Mouse (Mus musculus) intestine, embryonic 14.5 days (tissue): ENCODE measurements around the gene Nisch. TPM values are rescaled to one million over a fixed set of nuclear protein-coding genes. Genes with fewer than 3 reads are reported as not detected.

Experiments used
- ATAC-seq: fragments of 200-750 bp; cut with Nextera tagmentation; replicated peaks from 2 replicates; pipeline ENCODE4 v1.8.0; 2017; ENCODE audit warnings: low read depth, moderate number of reproducible peaks, moderate TSS enrichment, moderate library complexity; ENCODE audit not compliant: low FRiP score, low TSS enrichment
- DNase-seq: peaks from one replicate; pipeline ENCODE4 v3.0.0-alpha.2; 2018; ENCODE audit warnings: low spot score
- H3K27ac ChIP-seq: fragments of 300-500 bp; sonication (generic); 2 replicates; pipeline ENCODE4 v1.5.1; 2014; ENCODE audit warnings: low read depth, mild to moderate bottlenecking, control low read depth
- H3K27me3 ChIP-seq: fragments of 300-500 bp; sonication (generic); replicated peaks from 2 replicates; pipeline ENCODE4 v1.6.1; 2014; ENCODE audit warnings: low read length, control low read depth; ENCODE audit not compliant: control insufficient read depth, insufficient read depth
- H3K36me3 ChIP-seq: fragments of 300-500 bp; sonication (generic); 2 replicates; pipeline ENCODE4 v1.6.1; 2014; ENCODE audit warnings: low read length, control low read depth; ENCODE audit not compliant: control insufficient read depth, insufficient read depth
- H3K4me1 ChIP-seq: fragments of 300-500 bp; sonication (generic); replicated peaks from 2 replicates; pipeline ENCODE4 v1.6.1; 2014; ENCODE audit warnings: low read length, control low read depth, mixed read lengths; ENCODE audit not compliant: control insufficient read depth, insufficient read depth
- H3K4me2 ChIP-seq: fragments of 300-500 bp; sonication (generic); 2 replicates; pipeline ENCODE4 v1.6.1; 2014; ENCODE audit warnings: low read length
- H3K4me3 ChIP-seq: fragments of 300-500 bp; sonication (generic); 2 replicates; pipeline ENCODE4 v1.5.1; 2014; ENCODE audit warnings: low read depth, low read length, control low read depth, mixed read lengths
- H3K9ac ChIP-seq: fragments of 300-500 bp; sonication (generic); 2 replicates; pipeline ENCODE4 v1.6.1; 2014; ENCODE audit warnings: mild to moderate bottlenecking, low read length
- H3K9me3 ChIP-seq: fragments of 300-500 bp; sonication (generic); 2 replicates; pipeline ENCODE4 v1.6.1; 2016; ENCODE audit warnings: low read length, control low read depth; ENCODE audit not compliant: control insufficient read depth
- WGBS: fragments of 180-500 bp; shearing (Covaris S2); extraction: QIAGEN DNeasy Blood & Tissue Kit; methylation state at CpG from one replicate; pipeline ENCODE4 v1.1.7; 2014; 5-methylcytosine and 5-hydroxymethylcytosine counted together
- polyA plus RNA-seq: library from polyadenylated mRNA; unstranded; fragments of >200 nt; fragmentation: Nextera tagmentation; extraction: Ambion mirVana; gene quantifications from 2 replicates; pipeline ENCODE4 v1.2.1, GENCODE M21; 2014

Nisch gene
- polyA plus RNA-seq, 1 experiment from 2014 or later: 330 TPM

GRCm38 (mm10) chr14:31230442-31230841, 13.7 kb upstream of the Nisch start:
- DNase-seq (no peak), ATAC-seq (no peak)
- H3K4me3 ChIP-seq: no peak overlapping the region
- no peaks in the 10 kb centered on the region for H3K9me3 ChIP-seq
- H3K36me3 ChIP-seq: no peaks in the 10 kb centered on the region
- H3K9ac ChIP-seq: no peak overlapping the region
- peaks cover 8% of the 10 kb centered on the region for H3K4me1 ChIP-seq
- no peak overlapping the region for H3K4me2 ChIP-seq
- H3K27me3 ChIP-seq: no peaks in the 10 kb centered on the region
- 63% methylated on average over 8 of the region's 8 CpGs for WGBS
- no peak overlapping the region for H3K27ac ChIP-seq

- no peaks in the 10 kb centered on the region for H3K9me3 ChIP-seq
- no peak for ATAC-seq
- no peak overlapping the region for H3K4me3 ChIP-seq
- 57% methylated on average over 6 of the region's 6 CpGs for WGBS
- H3K36me3 ChIP-seq: no peaks in the 10 kb centered on the region
- DNase-seq: no peak
- H3K9ac ChIP-seq: no peak overlapping the region
- H3K27ac ChIP-seq: no peak overlapping the region
- no peaks in the 10 kb centered on the region for H3K27me3 ChIP-seq
- peaks cover 8% of the 10 kb centered on the region for H3K4me1 ChIP-seq
- H3K4me2 ChIP-seq: no peak overlapping the region
These were observed 11.5 kb upstream of the Nisch start for GRCm38 (mm10) chr14:31228234-31228633.

DNA sequence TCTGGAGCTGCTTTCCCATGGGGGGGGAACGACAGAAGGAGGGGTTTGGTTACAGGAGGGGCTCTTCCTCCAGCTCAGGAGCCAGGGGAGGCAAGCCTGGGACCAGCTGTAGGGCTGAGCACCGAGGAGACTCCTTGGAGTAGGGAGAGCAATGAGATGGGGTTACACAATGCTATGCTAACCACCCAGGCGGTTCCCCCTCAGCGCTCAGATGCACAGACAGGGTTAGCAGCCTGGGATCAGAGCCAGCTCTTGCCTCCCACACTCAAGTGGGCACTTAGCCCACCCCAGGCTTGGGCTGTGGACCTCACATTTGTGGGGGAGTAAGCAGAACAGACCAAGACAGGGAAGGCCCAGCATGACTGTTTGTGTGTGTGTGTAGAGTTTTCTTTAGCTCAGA, 10.2 kb upstream of the Nisch start:
- no peak overlapping the region for H3K4me2 ChIP-seq
- no peaks in the 10 kb centered on the region for H3K9me3 ChIP-seq
- peak overlapping the region; percentile 61 for H3K27ac ChIP-seq
- H3K27me3 ChIP-seq: no peaks in the 10 kb centered on the region
- DNase-seq (no peak), ATAC-seq (no peak; the same call in 1 of the 2 replicates)
- peaks cover 8% of the 10 kb centered on the region for H3K4me1 ChIP-seq
- no peaks in the 10 kb centered on the region for H3K36me3 ChIP-seq
- no peak overlapping the region for H3K9ac ChIP-seq
- H3K4me3 ChIP-seq: no peak overlapping the region
- 41% methylated on average over 4 of the region's 4 CpGs for WGBS

DNA sequence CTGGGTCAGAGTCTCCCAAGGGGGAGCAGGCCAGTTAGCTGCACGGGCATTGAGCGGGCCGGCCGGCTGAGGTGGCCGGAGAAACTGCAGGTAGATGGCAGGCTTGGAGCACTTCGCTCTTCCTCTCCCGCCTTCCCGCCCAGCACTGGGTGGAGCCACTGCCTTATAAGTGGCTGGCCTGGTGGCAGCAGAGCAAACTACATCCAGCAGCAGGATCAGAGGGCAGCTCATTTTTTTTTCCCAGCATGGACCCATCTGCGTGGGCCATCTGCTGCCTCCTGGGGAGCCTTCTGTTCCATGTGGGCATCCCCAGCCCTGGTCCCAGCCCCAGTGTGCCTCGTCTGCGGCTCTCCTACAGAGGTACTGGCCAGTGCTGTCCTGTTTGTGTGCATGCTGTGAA, 920 bp upstream of the Nisch start, which contains the start of gene Sema3g:
Gene Sema3g (plus strand): TSS at position 195 of the 400 bp plus-strand sequence.
- no peaks in the 10 kb centered on the region; the same call in 1 of the 2 replicates for H3K4me1 ChIP-seq
- no peak within 1 kb of the TSS for H3K4me3 ChIP-seq
- H3K36me3 ChIP-seq: no peaks in the 10 kb centered on the region
- no peak within 1 kb of the TSS for H3K27ac ChIP-seq
- H3K9me3 ChIP-seq: no peaks in the 10 kb centered on the region
- 0 out of 2 replicates have a peak within 1 kb of the TSS, but pooled peaks have one; percentile 13 for H3K9ac ChIP-seq
- no peaks in the 10 kb centered on the region for H3K27me3 ChIP-seq
- 9% methylated on average over 11 of the region's 11 CpGs for WGBS
- peak within 1 kb of the TSS; percentile 26 for H3K4me2 ChIP-seq
- peak; percentile 77 for ATAC-seq
- DNase-seq: peak; percentile 66

DNA sequence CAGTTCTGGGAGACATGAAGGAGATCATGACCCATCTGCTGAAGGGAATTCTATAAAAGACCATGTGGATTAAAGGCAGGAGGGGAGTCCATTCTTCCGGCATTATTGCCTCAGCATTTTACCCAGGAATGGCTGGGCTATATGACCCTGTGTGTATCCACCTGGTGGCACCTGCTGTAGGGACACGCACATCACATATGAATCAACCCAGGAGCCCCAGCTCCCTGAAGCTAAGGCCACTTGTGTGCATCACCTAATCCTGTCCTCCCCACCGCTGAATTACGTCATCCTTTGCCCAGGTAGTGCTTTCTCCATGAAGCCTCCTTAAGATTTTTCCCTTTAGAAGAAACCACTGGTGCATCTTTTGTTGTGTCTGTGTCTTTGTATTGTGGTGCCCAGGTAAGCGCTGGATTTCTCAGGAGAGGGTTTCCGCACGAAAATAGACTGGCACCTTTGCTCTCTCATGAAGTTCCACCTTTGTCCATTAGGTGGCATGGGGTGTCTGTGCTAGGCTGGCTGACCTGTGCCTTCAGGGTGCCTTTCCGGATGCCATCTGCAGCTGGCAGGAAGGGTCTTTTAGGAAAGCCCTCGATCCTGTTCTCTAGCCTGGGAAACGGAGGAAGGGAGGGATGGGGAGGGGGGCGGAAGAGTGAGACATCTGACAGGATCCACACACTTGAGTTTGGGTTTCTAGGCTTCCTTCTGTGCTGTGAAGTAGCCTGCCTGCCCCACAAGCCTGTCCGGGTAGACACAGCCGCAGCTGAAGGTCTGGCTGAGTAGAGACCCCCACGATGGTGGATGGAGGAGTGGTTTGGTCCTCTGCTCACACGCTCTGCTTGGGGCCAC, 1.4 kb downstream of the Nisch start:
- no peak overlapping the region for H3K27ac ChIP-seq
- no peak overlapping the region for H3K4me2 ChIP-seq
- WGBS: 34% methylated on average over 15 of the region's 15 CpGs

GRCm38 (mm10) chr14:31214684-31215083, 2.1 kb downstream of the Nisch start:
- no peaks in the 10 kb centered on the region for H3K9me3 ChIP-seq
- H3K4me1 ChIP-seq: no peaks in the 10 kb centered on the region; the same call in 1 of the 2 replicates
- no peaks in the 10 kb centered on the region for H3K27me3 ChIP-seq
- no peak overlapping the region for H3K9ac ChIP-seq
- ATAC-seq (no peak), DNase-seq (no peak)
- H3K27ac ChIP-seq: no peak overlapping the region
- H3K36me3 ChIP-seq: no peaks in the 10 kb centered on the region
- H3K4me2 ChIP-seq: no peak overlapping the region
- H3K4me3 ChIP-seq: no peak overlapping the region
- WGBS: 86% methylated on average over 3 of the region's 3 CpGs

More for the DNA sequence above, 1.4 kb downstream of the Nisch start:
- Histone ChIP-seq H3K9ac (no peak overlapping the region), H3K4me3 (no peak overlapping the region), H3K27me3 (no peaks in the 10 kb centered on the region), H3K4me1 (no peaks in the 10 kb centered on the region; the same call in 1 of the 2 replicates), H3K36me3 (no peaks in the 10 kb centered on the region), H3K9me3 (no peaks in the 10 kb centered on the region)
- no peak for ATAC-seq
- DNase-seq: peak; percentile 72

- WGBS: 63% methylated on average over 8 of the region's 8 CpGs
- no peak overlapping the region for H3K4me2 ChIP-seq
- H3K9ac ChIP-seq: no peak overlapping the region
These were observed 2.9 kb downstream of the Nisch start for GRCm38 (mm10) chr14:31213868-31214267.

GRCm38 (mm10) chr14:31212499-31212898, 4.2 kb downstream of the Nisch start:
- H3K36me3 ChIP-seq: no peaks in the 10 kb centered on the region
- no peaks in the 10 kb centered on the region for H3K27me3 ChIP-seq
- H3K9ac ChIP-seq: no peak overlapping the region
- H3K4me3 ChIP-seq: no peak overlapping the region
- no peaks in the 10 kb centered on the region; the same call in 1 of the 2 replicates for H3K4me1 ChIP-seq
- no peak overlapping the region for H3K4me2 ChIP-seq
- DNase-seq: no peak
- no peaks in the 10 kb centered on the region for H3K9me3 ChIP-seq
- 60% methylated on average over 3 of the region's 3 CpGs for WGBS
- no peak for ATAC-seq
- H3K27ac ChIP-seq: no peak overlapping the region

More at GRCm38 (mm10) chr14:31213868-31214267, 2.9 kb downstream of the Nisch start:
- Histone ChIP-seq H3K36me3 (no peaks in the 10 kb centered on the region), H3K4me3 (no peak overlapping the region), H3K4me1 (no peaks in the 10 kb centered on the region; the same call in 1 of the 2 replicates), H3K27ac (no peak overlapping the region), H3K27me3 (no peaks in the 10 kb centered on the region), H3K9me3 (no peaks in the 10 kb centered on the region)
- ATAC-seq (no peak), DNase-seq (no peak)
